9 mouse cellular contexts compared by ENCODE assay signal in the genomic region with DNA sequence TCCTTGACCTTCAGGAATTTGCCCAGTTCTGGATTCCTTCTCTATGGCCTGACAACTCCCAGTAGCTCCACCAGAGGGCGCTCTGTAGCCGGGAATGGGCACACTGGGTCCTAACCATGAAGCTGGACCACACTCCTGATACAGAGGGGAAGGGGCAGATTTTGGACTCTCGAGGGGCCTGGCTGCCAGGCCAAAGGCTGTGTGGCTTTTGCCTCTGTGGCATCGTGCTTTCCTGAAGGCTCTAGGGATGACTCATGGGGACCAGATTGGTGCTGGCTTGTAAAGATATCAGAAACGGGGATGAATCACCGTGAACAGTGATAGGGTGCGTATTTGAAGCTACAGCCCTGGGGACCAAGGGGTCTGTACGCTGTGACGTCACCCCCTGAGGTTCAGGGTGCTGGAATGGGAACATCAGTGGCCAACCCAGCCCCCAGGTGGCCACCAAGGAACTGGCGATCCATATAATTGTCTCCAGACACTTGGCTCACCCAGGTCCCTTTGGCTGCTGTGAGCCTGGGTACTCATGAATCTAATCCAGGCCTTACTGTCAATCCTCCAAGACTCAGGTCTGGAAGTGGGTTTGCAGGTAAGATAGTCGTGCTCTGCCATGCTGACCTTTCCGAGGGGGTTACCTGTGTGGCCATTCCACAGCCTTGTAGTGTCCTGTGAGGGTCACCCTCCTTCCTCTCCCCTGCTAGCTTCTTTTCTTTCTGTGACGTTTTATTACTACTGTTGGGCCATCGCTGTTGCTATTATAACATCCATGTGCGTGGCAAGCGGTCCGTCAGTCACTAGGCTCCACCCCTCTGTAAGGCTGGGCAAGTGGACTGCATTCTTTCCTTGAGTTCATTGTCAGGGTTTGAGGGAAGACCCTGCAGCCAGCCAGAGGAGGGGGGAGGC. TPM values are rescaled to one million over a fixed set of nuclear protein-coding genes. Genes with fewer than 3 reads are reported as not detected.
A peak's percentile ranks its signal among the peaks of the same experiment; 100 is the strongest.
DNase-seq lines count a peak whose midpoint lies in the region; ATAC-seq and TF ChIP-seq lines count a peak whose summit lies in the region.
"Had no signal": no experiment of that assay in that cellular context is flagged by ENCODE, and none has a peak within 500 bp of the region (broad histone marks: within the 10 kb centered on the region; RNA-seq: fewer than 3 reads in every experiment).

No protein-coding gene starts in this region.

- H3K4me2 ChIP-seq in intestine, postnatal 0 days (replicated peaks; ENCODE audit: low read depth) = no peak overlapping the region
- no peak overlapping the region for H3K4me2 ChIP-seq in lung, embryonic 14.5 days

- peak overlapping the region; percentile 54; the same call in 1 of the 2 replicates for H3K27ac ChIP-seq in intestine, postnatal 0 days (ENCODE audit: low read depth, low read length)
- H3K27ac ChIP-seq in lung, embryonic 14.5 days (ENCODE audit: low read depth) = no peak overlapping the region
- H3K27ac ChIP-seq in olfactory bulb, adult 2 months (ENCODE audit: insufficient read depth, low read depth, low read length) = peak overlapping the region; percentile 50

- no peak for TF ChIP-seq POLR2A in olfactory bulb, adult 2 months (IDR thresholded peaks at IDR 0.05; ENCODE audit: insufficient read depth, low read depth, low read length)

- H3K36me3 ChIP-seq in intestine, postnatal 0 days (ENCODE audit: control insufficient read depth, insufficient read depth) = no peaks in the 10 kb centered on the region
- H3K36me3 ChIP-seq in lung, embryonic 14.5 days (ENCODE audit: insufficient read depth) = no peaks in the 10 kb centered on the region
- H3K36me3 ChIP-seq: embryonic facial prominence, embryonic 13.5 days had no signal

- H3K4me3 ChIP-seq in intestine, postnatal 0 days (ENCODE audit: low read depth, low read length) = no peak overlapping the region
- no peak overlapping the region for H3K4me3 ChIP-seq in lung, embryonic 14.5 days (ENCODE audit: low read depth, low read length)
- H3K4me3 ChIP-seq in olfactory bulb, adult 2 months (ENCODE audit: insufficient read depth, low read depth, low read length) = no peak overlapping the region
- H3K4me3 ChIP-seq: embryonic facial prominence, embryonic 13.5 days had no signal

- no peaks in the 10 kb centered on the region for H3K27me3 ChIP-seq in intestine, postnatal 0 days (replicated peaks; ENCODE audit: control insufficient read depth, insufficient read depth, low read length)
- no peaks in the 10 kb centered on the region for H3K27me3 ChIP-seq in lung, embryonic 14.5 days (ENCODE audit: insufficient read depth, low read length)
- H3K27me3 ChIP-seq: embryonic facial prominence, embryonic 13.5 days had no signal

- intact Hi-C loops in gastrocnemius, postnatal 36 days (cut with DNase I) = loop anchor here (1.0 to 5.0 kb wide), 2 partner anchors 110 to 268 kb away; no protein-coding TSS in a partner anchor

- H3K4me1 ChIP-seq in intestine, postnatal 0 days (replicated peaks; ENCODE audit: control insufficient read depth, insufficient read depth, low read length) = no peaks in the 10 kb centered on the region
- H3K4me1 ChIP-seq in lung, embryonic 14.5 days (ENCODE audit: insufficient read depth) = peaks cover 8% of the 10 kb centered on the region
- peaks cover 22% of the 10 kb centered on the region for H3K4me1 ChIP-seq in olfactory bulb, adult 2 months (ENCODE audit: control insufficient read depth, insufficient read depth, low read length)

- H3K9ac ChIP-seq in intestine, postnatal 0 days (ENCODE audit: low read depth, low read length) = no peak overlapping the region
- H3K9ac ChIP-seq in lung, embryonic 14.5 days = no peak overlapping the region
- H3K9ac ChIP-seq: embryonic facial prominence, embryonic 13.5 days had no signal

- no peaks in the 10 kb centered on the region for H3K9me3 ChIP-seq in intestine, postnatal 0 days (ENCODE audit: control insufficient read depth)
- H3K9me3 ChIP-seq in lung, embryonic 14.5 days (ENCODE audit: low read depth, low read length) = no peaks in the 10 kb centered on the region
- H3K9me3 ChIP-seq: embryonic facial prominence, embryonic 13.5 days had no signal

- peak; percentile 95 for TF ChIP-seq CTCF in intestine, postnatal 0 days (IDR thresholded peaks at IDR 0.05; ENCODE audit: low read depth)
- TF ChIP-seq CTCF in lung, embryonic 14.5 days (IDR thresholded peaks at IDR 0.05; ENCODE audit: low read depth) = peak; percentile 98
- peak; percentile 94 for TF ChIP-seq CTCF in olfactory bulb, adult 2 months (IDR thresholded peaks at IDR 0.05; ENCODE audit: insufficient read depth, low read depth, low read length)

- WGBS in intestine, postnatal 0 days = 40% methylated on average over 17 of the region's 17 CpGs
- 47% methylated on average over 17 of the region's 17 CpGs for WGBS in lung, embryonic 14.5 days
- whole genome bisulfite sequencing in olfactory bulb, adult 2 months = 30% methylated on average over 17 of the region's 17 CpGs

- DNase-seq in A20 (ENCODE audit: low read depth, low spot score) (peak; percentile 45), adipocyte (ENCODE audit: low spot score) (peak; percentile 76)
- peak; percentile 76 to 80 for DNase-seq in gastrocnemius, postnatal 36 days
- peak; percentile 86 for DNase-seq in lung, embryonic 14.5 days
- peak; percentile 61 for DNase-seq in thymus, postnatal 25 days

- 0 out of 2 replicates have a peak, but pooled peaks have one; percentile 51 for ATAC-seq in common myeloid progenitor, adult 5-6 weeks (replicated peaks; ENCODE audit: low read depth, poor library complexity, severe bottlenecking)
- peak; percentile 20 for ATAC-seq in intestine, postnatal 0 days
- peak; percentile 6; the same call in 1 of the 2 replicates for ATAC-seq in lung, embryonic 14.5 days (ENCODE audit: insufficient read depth)

RNA-seq across cellular contexts. Expression of a gene that starts 17.0 kb away (rescaled TPM):
- not detected in 2 replicates for total RNA-seq in common myeloid progenitor, adult 5-6 weeks (2017)
- total RNA-seq in gastrocnemius, postnatal 36 days (2021) = not detected
- polyA plus RNA-seq in intestine, postnatal 0 days (2015; fragmentation: Nextera tagmentation; extraction: Ambion mirVana) = 0.14 and 0.27 TPM in 2 replicates
- polyA plus RNA-seq in lung, embryonic 14.5 days (2014; fragmentation: Nextera tagmentation; extraction: Ambion mirVana) = 65.7 and 77.0 TPM in 2 replicates
- polyA plus RNA-seq in olfactory bulb, adult 2 months (2012; ENCODE audit: insufficient read depth, insufficient read length, low replicate concordance, missing spikeins) = not detected in 2 replicates

Comparison
In these comparisons a context has a peak if more than half of its experiments do, and no peak if none do; other contexts are left out.
1. RNA of a gene that starts 17.0 kb away (polyA plus RNA-seq): 65.7 to 77.0 TPM in lung, embryonic 14.5 days; 0.14 to 0.27 TPM in intestine, postnatal 0 days and not detected in olfactory bulb, adult 2 months; every median in the first group is over 10 times any median in the second.
2. Peak in every context shown above with its lines, with median percentiles within 50 percentile points of each other: DNase-seq, ATAC-seq and CTCF ChIP-seq.